Mouse (Mus musculus) kidney, postnatal 36 days (tissue): Measurements from ENCODE around the gene Nags.

Experiments
- DNase-seq, 2 experiments: peaks; one replicate each; pipeline ENCODE4 v3.0.0; 2021 to 2022; ENCODE audit warnings: mixed read lengths in 2 of 2

Gene Nags

GRCm38 (mm10) chr11:102145471-102146001, at the start of gene Nags:
Gene Nags, plus strand, starts transcription at chr11:102145513.
- DNase-seq, result peak in 1 of 2 experiments; percentile 23

- no peak for DNase-seq
Observed at GRCm38 (mm10) chr11:102095676-102096075, 49.6 kb upstream of the Nags start.

GRCm38 (mm10) chr11:102096446-102096845, 48.9 kb upstream of the Nags start:
- no peak for DNase-seq

GRCm38 (mm10) chr11:102096887-102097391, 48.4 kb upstream of the Nags start:
- DNase-seq, result peak; percentile 76 to 86

GRCm38 (mm10) chr11:102101219-102101618, 44.1 kb upstream of the Nags start, which contains the start of gene Ppy:
Gene Ppy, minus strand, starts transcription at chr11:102101319.
- no peak for DNase-seq

- peak; percentile 46 to 87 for DNase-seq
Observed at GRCm38 (mm10) chr11:102102485-102103258, 42.6 kb upstream of the Nags start.

GRCm38 (mm10) chr11:102106911-102107310, 38.4 kb upstream of the Nags start:
- peak in 1 of 2 experiments; percentile 17 for DNase-seq

GRCm38 (mm10) chr11:102107732-102108131, 37.6 kb upstream of the Nags start, which contains the start of gene Pyy:
Gene Pyy, minus strand, starts transcription at chr11:102107832.
- DNase-seq, result no peak

- DNase-seq, result no peak
Observed at GRCm38 (mm10) chr11:102111576-102111975, 33.7 kb upstream of the Nags start.

GRCm38 (mm10) chr11:102116241-102116640, 29.1 kb upstream of the Nags start:
- no peak for DNase-seq

- no peak for DNase-seq
Observed at GRCm38 (mm10) chr11:102117386-102117785, 27.9 kb upstream of the Nags start.

- DNase-seq, result no peak
Observed at GRCm38 (mm10) chr11:102134516-102134915, 10.8 kb upstream of the Nags start.

- no peak for DNase-seq
Observed at GRCm38 (mm10) chr11:102137625-102138446, 7.5 kb upstream of the Nags start.

GRCm38 (mm10) chr11:102138447-102138740, 6.9 kb upstream of the Nags start:
- peak; percentile 62 to 84 for DNase-seq

- DNase-seq, result peak; percentile 57 to 81
Observed at GRCm38 (mm10) chr11:102140508-102140907, 4.8 kb upstream of the Nags start.

GRCm38 (mm10) chr11:102142355-102142754, 3.0 kb upstream of the Nags start:
- peak; percentile 57 to 76 for DNase-seq

GRCm38 (mm10) chr11:102144957-102145470, 299 bp upstream of the Nags start:
- no peak for DNase-seq

- DNase-seq, result peak; percentile 37 to 63
Observed at GRCm38 (mm10) chr11:102146005-102146404, 692 bp downstream of the Nags start.

- DNase-seq, result no peak
Observed at GRCm38 (mm10) chr11:102146531-102146930, 1.2 kb downstream of the Nags start.

GRCm38 (mm10) chr11:102147213-102147989, 2.1 kb downstream of the Nags start:
- DNase-seq, result no peak

GRCm38 (mm10) chr11:102156039-102156785, 10.9 kb downstream of the Nags start, which contains the start of gene Tmem101:
Gene Tmem101, minus strand, starts transcription at chr11:102156404.
- DNase-seq, result peak; percentile 94 to 95

GRCm38 (mm10) chr11:102156786-102157089, 11.4 kb downstream of the Nags start:
- no peak for DNase-seq
